Mouse (Mus musculus): ENCODE results near the gene Stat2. TPM values are rescaled to one million over a fixed set of nuclear protein-coding genes. Genes with fewer than 3 reads are reported as not detected.

Gene Stat2
- 8.1 and 18.2 TPM in 2 replicates for polyA plus RNA-seq (2012; ENCODE audit: insufficient read depth, low replicate concordance)

DNA sequence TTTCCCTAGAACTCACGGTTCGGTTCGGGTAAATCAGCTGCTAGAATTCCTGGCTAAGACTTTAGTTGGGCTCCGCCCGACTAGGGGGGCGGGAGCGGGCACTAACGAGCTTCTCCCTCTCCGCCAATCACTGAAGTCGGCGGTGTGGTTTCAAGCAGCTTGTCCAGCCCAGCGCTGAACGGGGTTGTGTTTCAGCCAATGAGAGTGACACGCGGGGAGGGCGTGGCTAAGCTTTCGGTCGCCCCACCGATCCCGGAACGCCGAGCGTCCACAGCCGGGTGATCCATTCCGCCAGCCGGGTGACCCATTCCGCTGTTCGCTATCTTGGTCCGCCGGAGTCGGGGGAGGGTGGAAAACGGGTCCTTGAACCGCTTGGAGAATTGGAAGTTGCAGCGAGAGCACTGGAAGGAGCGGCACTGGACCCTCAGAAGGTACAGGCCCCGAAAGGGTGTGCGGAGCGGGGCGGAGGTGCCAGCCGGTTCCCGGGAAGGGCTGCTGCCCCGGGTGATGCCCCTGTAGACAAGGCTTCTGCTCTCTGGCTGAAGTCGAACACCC, at the start of gene Stat2:
Gene Stat2 (plus strand): TSS at position 273 of the 555 bp plus-strand sequence.
- Histone ChIP-seq H3K4me3 (replicated peaks) (peak within 1 kb of the TSS; percentile 98), H3K27me3 (replicated peaks) (no peaks in the 10 kb centered on the region), H3K36me3 (replicated peaks; ENCODE audit: low read length) (peaks cover 21% of the 10 kb centered on the region), H3K9me3 (no peaks in the 10 kb centered on the region), H3K4me1 (peaks cover 38% of the 10 kb centered on the region)
- no peak for TF ChIP-seq GATA1 (IDR thresholded peaks at IDR 0.05; ENCODE audit: borderline replicate concordance, low read length)
- TF ChIP-seq FLI1 (IDR thresholded peaks at IDR 0.05; ENCODE audit: low read length) = no peak

DNA sequence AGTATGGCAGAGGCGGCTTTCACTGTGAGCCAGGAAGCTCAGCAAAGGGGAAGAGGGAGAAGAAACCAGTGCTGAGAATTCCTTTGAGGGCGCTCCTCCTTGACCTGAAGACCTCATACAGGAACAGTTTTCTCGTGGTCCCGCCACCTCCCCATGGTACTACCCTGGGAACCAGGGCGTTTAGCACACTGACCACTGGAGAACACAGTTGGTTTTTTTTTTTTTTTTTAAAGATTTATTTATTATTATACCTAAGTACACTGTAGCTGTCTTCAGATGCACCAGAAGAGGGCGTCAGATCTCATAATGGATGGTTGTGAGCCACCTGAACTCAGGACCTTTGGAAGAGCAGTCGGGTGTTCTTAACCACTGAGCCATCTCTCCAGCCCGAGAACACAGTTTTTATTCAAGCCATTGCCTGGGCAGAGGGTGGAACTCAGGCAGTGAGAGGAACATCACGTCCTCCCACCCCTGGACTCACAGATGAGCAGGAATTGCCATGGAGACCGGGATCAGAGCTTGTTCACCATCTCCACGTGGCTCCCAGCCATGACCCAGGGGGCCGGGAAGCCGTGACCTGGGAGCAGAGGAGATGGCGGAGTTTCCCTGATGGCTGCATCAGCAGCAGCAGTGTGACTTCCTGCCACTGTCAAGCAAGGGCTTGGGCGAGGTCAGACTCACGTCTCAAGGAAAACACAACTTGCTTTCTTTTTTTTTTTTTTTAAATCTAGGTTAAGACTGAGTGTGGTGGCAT, 48.6 kb upstream of the Stat2 start:
- Histone ChIP-seq H3K4me3 (replicated peaks) (no peak overlapping the region), H3K36me3 (replicated peaks; ENCODE audit: low read length) (no peaks in the 10 kb centered on the region), H3K27me3 (replicated peaks) (peaks cover 17% of the 10 kb centered on the region), H3K9me3 (no peaks in the 10 kb centered on the region), H3K4me1 (peaks cover 16% of the 10 kb centered on the region)
- TF ChIP-seq FLI1 (IDR thresholded peaks at IDR 0.05; ENCODE audit: low read length) (no peak), GATA1 (IDR thresholded peaks at IDR 0.05; ENCODE audit: borderline replicate concordance, low read length) (no peak)

DNA sequence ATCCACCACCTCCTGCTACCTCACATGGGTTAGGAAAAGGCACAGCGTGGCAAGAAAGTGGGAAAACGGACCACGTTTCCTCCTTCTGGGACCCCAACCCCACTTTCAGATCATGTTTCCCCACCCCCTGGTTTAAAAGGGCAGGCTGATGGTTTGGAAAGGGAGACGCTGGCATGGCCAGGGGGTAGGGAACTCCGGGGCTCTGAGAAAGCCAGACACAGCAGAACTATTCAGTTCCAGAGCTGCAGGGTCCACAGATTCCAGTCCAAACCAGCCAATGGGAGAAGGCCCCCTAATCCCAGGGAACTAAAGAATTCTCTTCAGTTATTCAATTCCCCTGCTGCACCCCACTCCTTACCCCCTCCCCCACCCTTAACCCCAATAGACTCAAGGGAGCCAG, 45.3 kb upstream of the Stat2 start:
- H3K27me3 ChIP-seq (replicated peaks) = peaks cover 20% of the 10 kb centered on the region
- H3K9me3 ChIP-seq = no peaks in the 10 kb centered on the region
- TF ChIP-seq GATA1 (IDR thresholded peaks at IDR 0.05; ENCODE audit: borderline replicate concordance, low read length) (no peak), FLI1 (IDR thresholded peaks at IDR 0.05; ENCODE audit: low read length) (no peak)
- no peak overlapping the region for H3K4me3 ChIP-seq (replicated peaks)
- H3K4me1 ChIP-seq = peaks cover 16% of the 10 kb centered on the region
- no peaks in the 10 kb centered on the region for H3K36me3 ChIP-seq (replicated peaks; ENCODE audit: low read length)

DNA sequence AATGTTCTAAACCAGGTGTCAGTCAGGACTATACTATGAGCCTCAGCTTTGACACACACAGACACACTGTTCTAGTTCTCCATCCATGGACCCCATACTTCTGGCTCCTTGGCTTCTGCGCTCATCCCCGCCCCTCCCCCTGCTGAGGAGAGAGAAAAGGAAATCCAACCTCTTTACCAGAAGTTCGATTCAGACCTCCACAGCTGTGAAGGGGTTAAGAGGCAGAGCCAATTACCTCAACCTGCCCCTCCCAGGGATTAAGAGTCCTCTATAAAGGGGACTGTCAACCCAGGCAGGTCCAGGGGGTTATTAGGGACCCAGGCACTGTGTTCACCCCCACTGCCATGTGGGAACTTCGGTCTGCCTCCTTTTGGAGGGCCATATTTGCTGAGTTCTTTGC, 44.8 kb upstream of the Stat2 start, which contains the start of gene Mip:
Gene Mip (plus strand): TSS at position 301 of the 400 bp plus-strand sequence.
- H3K4me1 ChIP-seq = peaks cover 17% of the 10 kb centered on the region
- TF ChIP-seq GATA1 (IDR thresholded peaks at IDR 0.05; ENCODE audit: borderline replicate concordance, low read length) (no peak), FLI1 (IDR thresholded peaks at IDR 0.05; ENCODE audit: low read length) (no peak)
- no peaks in the 10 kb centered on the region for H3K36me3 ChIP-seq (replicated peaks; ENCODE audit: low read length)
- no peak within 1 kb of the TSS for H3K4me3 ChIP-seq (replicated peaks)
- H3K9me3 ChIP-seq = no peaks in the 10 kb centered on the region
- peaks cover 20% of the 10 kb centered on the region for H3K27me3 ChIP-seq (replicated peaks)

DNA sequence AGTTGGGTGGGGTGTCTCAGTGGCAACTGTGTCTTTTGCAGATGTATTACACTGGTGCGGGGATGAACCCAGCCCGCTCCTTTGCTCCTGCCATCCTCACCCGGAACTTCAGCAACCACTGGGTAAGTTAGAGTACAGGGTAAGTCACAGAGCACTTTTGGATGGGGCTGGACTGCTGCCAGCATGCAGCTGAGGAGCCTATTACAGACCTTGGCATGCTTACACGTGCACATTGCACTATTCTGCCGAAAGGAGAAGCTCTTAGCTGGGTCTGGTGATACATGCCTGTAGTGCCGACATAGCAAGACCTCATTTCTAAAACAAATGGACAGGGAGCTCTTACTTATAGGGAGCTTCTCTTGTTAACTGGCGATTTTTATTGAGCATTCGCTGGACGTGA, 42.8 kb upstream of the Stat2 start:
- no peaks in the 10 kb centered on the region for H3K36me3 ChIP-seq (replicated peaks; ENCODE audit: low read length)
- H3K4me3 ChIP-seq (replicated peaks) = no peak overlapping the region
- peaks cover 20% of the 10 kb centered on the region for H3K4me1 ChIP-seq
- TF ChIP-seq FLI1 (IDR thresholded peaks at IDR 0.05; ENCODE audit: low read length) = no peak
- TF ChIP-seq GATA1 (IDR thresholded peaks at IDR 0.05; ENCODE audit: borderline replicate concordance, low read length) = no peak
- peaks cover 16% of the 10 kb centered on the region for H3K27me3 ChIP-seq (replicated peaks)
- no peaks in the 10 kb centered on the region for H3K9me3 ChIP-seq

DNA sequence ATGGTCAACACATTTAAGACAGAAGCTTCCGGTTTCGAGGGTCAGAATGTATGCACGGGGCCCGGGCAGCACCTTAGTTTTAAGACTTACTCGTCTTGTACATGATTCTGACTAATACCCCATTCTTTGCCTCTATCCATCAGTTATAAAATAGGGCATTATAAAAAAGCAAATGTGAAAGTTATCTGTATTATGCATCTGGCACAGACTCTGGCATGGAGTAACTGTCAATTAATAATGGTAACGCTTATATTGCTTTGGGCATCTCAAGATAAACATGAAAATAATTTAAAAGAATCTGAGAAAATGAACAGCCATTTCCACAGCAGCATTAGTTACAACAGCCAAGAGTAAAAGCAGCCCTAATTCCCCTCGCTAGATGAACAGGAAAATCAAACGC, 42.4 kb upstream of the Stat2 start:
- Histone ChIP-seq H3K4me1 (peaks cover 24% of the 10 kb centered on the region), H3K9me3 (no peaks in the 10 kb centered on the region), H3K4me3 (replicated peaks) (no peak overlapping the region), H3K27me3 (replicated peaks) (peaks cover 16% of the 10 kb centered on the region), H3K36me3 (replicated peaks; ENCODE audit: low read length) (no peaks in the 10 kb centered on the region)
- TF ChIP-seq FLI1 (IDR thresholded peaks at IDR 0.05; ENCODE audit: low read length) (no peak), GATA1 (IDR thresholded peaks at IDR 0.05; ENCODE audit: borderline replicate concordance, low read length) (no peak)

DNA sequence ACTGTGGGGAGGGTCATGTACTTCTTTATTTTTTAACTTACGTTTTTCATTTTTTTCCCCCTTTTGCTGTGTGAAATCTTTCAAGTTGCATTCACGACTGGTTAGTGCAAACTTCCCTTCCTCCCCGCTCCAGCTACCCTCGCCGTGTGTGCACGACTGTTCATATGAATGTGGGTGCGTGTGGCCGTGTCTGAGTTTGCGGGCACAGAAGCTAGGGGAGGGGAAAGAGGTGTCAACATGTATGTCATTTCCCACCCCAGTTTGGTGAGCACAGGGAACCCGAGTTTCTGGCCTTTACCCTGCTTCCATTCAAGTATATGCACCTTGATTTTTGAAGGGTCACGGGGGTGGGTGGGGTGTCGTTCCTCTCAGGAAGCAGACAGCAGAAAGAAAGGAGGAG, 39.8 kb upstream of the Stat2 start:
- Histone ChIP-seq H3K36me3 (replicated peaks; ENCODE audit: low read length) (peaks cover 2% of the 10 kb centered on the region), H3K4me1 (peaks cover 27% of the 10 kb centered on the region), H3K9me3 (no peaks in the 10 kb centered on the region), H3K27me3 (replicated peaks) (peaks cover 3% of the 10 kb centered on the region), H3K4me3 (replicated peaks) (peak overlapping the region; percentile 96)
- TF ChIP-seq GATA1 (IDR thresholded peaks at IDR 0.05; ENCODE audit: borderline replicate concordance, low read length) = no peak
- no peak for TF ChIP-seq FLI1 (IDR thresholded peaks at IDR 0.05; ENCODE audit: low read length)

DNA sequence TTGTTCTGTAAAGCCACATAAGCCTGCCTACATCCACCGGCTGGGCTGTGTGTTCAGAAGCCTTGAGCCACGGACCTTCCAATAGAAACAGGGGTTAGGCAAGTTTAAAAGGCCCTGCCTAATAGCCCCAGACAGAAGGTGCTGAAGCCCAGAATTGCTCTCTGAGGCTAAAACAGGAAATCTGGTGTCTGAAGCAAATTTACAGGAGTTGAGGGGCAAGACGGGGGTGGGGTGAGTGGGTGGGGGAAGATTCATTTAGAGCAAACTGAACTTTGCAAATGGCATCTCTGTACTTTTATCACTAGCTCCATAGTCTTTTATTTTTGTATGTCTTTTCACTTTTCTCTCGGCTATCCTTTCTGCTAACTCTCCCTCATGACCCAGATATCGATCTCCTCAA, 39.2 kb upstream of the Stat2 start:
- peaks cover 3% of the 10 kb centered on the region for H3K27me3 ChIP-seq (replicated peaks)
- H3K36me3 ChIP-seq (replicated peaks; ENCODE audit: low read length) = peaks cover 2% of the 10 kb centered on the region
- no peaks in the 10 kb centered on the region for H3K9me3 ChIP-seq
- peak overlapping the region; percentile 96 for H3K4me3 ChIP-seq (replicated peaks)
- no peak for TF ChIP-seq FLI1 (IDR thresholded peaks at IDR 0.05; ENCODE audit: low read length)
- TF ChIP-seq GATA1 (IDR thresholded peaks at IDR 0.05; ENCODE audit: borderline replicate concordance, low read length) = no peak
- H3K4me1 ChIP-seq = peaks cover 26% of the 10 kb centered on the region

DNA sequence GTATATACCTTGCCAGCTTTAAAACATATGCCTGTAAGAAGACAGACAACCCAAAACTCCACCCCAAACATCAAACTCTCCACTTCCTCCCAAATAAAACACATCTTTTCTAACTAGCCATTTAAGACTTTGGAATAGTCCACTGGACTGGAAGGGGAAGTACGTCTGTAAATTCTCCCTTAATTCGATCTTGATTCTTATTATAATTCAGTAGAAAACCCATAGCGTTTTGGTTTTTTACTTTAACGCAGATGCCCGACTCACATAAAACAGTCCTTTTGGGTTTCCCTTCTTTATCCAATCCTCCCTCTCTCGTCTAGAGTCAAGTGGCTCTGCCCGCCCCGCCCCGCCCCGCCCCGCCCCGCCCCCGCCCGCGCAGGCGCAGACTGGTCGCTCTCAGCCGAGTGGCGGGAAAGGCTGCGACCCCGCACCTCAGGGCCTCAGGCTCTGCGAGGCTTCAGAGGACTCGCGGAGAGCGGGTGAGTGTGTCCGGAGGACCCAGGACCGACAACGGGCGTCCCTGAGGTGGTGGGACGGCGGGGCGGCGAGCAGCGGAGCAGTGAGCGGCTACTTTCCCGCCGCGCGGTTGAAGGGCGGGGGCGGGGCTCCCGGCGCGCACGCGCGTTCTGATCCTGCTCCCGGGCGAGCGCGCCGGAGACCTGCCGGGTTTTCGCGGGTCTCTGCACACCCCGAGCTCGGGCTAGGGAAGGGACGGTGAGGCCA, 38.5 kb upstream of the Stat2 start, which contains the start of gene Timeless:
Gene Timeless (plus strand): TSS at position 369 of the 723 bp plus-strand sequence.
- Histone ChIP-seq H3K4me3 (replicated peaks) (peak within 1 kb of the TSS; percentile 96), H3K9me3 (no peaks in the 10 kb centered on the region), H3K36me3 (replicated peaks; ENCODE audit: low read length) (peaks cover 2% of the 10 kb centered on the region), H3K27me3 (replicated peaks) (peaks cover 2% of the 10 kb centered on the region), H3K4me1 (peaks cover 29% of the 10 kb centered on the region)
- TF ChIP-seq FLI1 (IDR thresholded peaks at IDR 0.05; ENCODE audit: low read length) = no peak
- TF ChIP-seq GATA1 (IDR thresholded peaks at IDR 0.05; ENCODE audit: borderline replicate concordance, low read length) = no peak

Data from megakaryocyte, embryonic 14.5 days (primary cell).